Mouse (Mus musculus) liver, adult 2 months (tissue): ENCODE measurements at regions not wholly inside any gene's neighbourhood (a gene's known extent, or its start where the extent isn't known, plus 50 kb on each side); places are given as distances from the start of the nearest gene placed in this dataset.

Experiments used
- CTCF ChIP-seq: fragments of 200-500 bp; IDR thresholded peaks from 2 replicates; pipeline ENCODE4 v1.5.1; 2011; ENCODE audit warnings: low read depth, low read length, control low read depth
- POLR2A ChIP-seq: fragments of 200-500 bp; IDR thresholded peaks from 2 replicates; pipeline ENCODE4 v1.6.1; 2011; ENCODE audit warnings: low read length, control low read depth; ENCODE audit not compliant: insufficient read depth; ENCODE audit errors: extremely low read depth

- TF ChIP-seq CTCF (no peak), POLR2A (no peak)
Observed at GRCm38 (mm10) chr2:134730547-134730946, 55.3 kb upstream of the Plcb1 start.
